In the genomic region with DNA sequence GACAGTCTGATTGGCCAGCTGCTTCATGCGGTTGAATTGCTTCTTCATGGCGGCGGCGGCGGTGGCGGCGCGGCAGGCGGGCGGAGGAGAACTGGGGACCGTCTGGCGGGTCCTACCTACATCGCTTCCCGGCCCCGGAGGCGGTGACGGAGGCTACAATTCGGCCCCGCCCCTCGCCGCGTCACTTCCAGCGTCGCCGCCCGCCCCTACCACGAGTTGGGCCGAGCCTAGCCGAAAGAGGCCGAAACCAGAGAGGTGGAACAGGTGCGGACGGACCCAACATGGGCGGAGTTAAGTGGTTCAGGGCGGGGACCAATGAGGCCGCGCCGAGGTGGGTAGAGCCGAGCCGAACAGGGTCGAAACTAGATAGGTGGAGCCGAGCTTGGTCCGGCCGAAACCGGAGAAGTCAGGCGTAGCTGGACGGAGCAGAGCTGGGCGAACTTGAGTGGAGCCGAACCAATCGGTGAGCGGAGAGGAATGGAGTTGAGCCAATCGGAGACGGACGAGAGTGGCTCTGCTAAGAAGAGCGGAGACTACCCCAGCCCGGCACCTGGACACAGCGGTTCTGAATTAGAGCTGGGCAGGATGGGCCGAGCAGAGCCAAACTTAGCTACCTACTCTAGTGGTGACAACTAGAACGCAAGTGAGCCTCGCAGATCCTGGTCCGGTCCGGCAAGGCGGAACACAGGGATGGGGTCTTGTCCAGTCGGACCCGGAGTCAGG, we compare ENCODE assay signal across 7 mouse cellular contexts. TPM values are rescaled to one million over a fixed set of nuclear protein-coding genes. Genes with fewer than 3 reads are reported as not detected.
DNase-seq lines count a peak whose midpoint lies in the region; ATAC-seq and TF ChIP-seq lines count a peak whose summit lies in the region.

A gene (plus strand): TSS at position 26 of the 723 bp plus-strand sequence.
A gene (minus strand): TSS at position 157 of the 723 bp plus-strand sequence.

- H3K27ac ChIP-seq in embryonic facial prominence, embryonic 10.5 days (replicated peaks): peak within 1 kb of the TSS; percentile 93
- peak within 1 kb of the TSS; percentile 92 for H3K27ac ChIP-seq in intestine, postnatal 0 days (ENCODE audit: low read depth, low read length)
- H3K27ac ChIP-seq in midbrain, embryonic 12.5 days (replicated peaks): peak within 1 kb of the TSS; percentile 89
- peak within 1 kb of the TSS; percentile 88 for H3K27ac ChIP-seq in small intestine, adult 2 months (ENCODE audit: insufficient read depth, low read depth, low read length)

- no peaks in the 10 kb centered on the region for H3K27me3 ChIP-seq in embryonic facial prominence, embryonic 10.5 days (replicated peaks; ENCODE audit: low read depth, poor library complexity, severe bottlenecking)
- no peaks in the 10 kb centered on the region for H3K27me3 ChIP-seq in intestine, postnatal 0 days (replicated peaks; ENCODE audit: control insufficient read depth, insufficient read depth, low read length)
- H3K27me3 ChIP-seq in midbrain, embryonic 12.5 days: no peaks in the 10 kb centered on the region; the same call in 1 of the 2 replicates
- no peaks in the 10 kb centered on the region for H3K27me3 ChIP-seq in small intestine, adult 2 months (ENCODE audit: control insufficient read depth, insufficient read depth, low read length)

- peak within 1 kb of the TSS; percentile 80 for H3K4me3 ChIP-seq in embryonic facial prominence, embryonic 10.5 days
- peak within 1 kb of the TSS; percentile 90 for H3K4me3 ChIP-seq in intestine, postnatal 0 days (ENCODE audit: low read depth, low read length)
- H3K4me3 ChIP-seq in midbrain, embryonic 12.5 days: peak within 1 kb of the TSS; percentile 83
- peak within 1 kb of the TSS; percentile 76 for H3K4me3 ChIP-seq in small intestine, adult 2 months (ENCODE audit: low read depth, low read length)

- peak; percentile 84 for TF ChIP-seq POLR2A in small intestine, adult 2 months (IDR thresholded peaks at IDR 0.05; ENCODE audit: low read depth, low read length)

- H3K4me2 ChIP-seq in intestine, postnatal 0 days (replicated peaks; ENCODE audit: low read depth): peak within 1 kb of the TSS; percentile 92
- H3K4me2 ChIP-seq in midbrain, embryonic 12.5 days (replicated peaks): peak within 1 kb of the TSS; percentile 81

- H3K4me1 ChIP-seq in embryonic facial prominence, embryonic 10.5 days: peaks cover 36% of the 10 kb centered on the region
- peaks cover 15% of the 10 kb centered on the region for H3K4me1 ChIP-seq in intestine, postnatal 0 days (replicated peaks; ENCODE audit: control insufficient read depth, insufficient read depth, low read length)
- peaks cover 33% of the 10 kb centered on the region for H3K4me1 ChIP-seq in midbrain, embryonic 12.5 days
- peaks cover 34% of the 10 kb centered on the region for H3K4me1 ChIP-seq in small intestine, adult 2 months (ENCODE audit: control insufficient read depth, insufficient read depth, insufficient read length, low read length)

- WGBS in embryonic facial prominence, embryonic 10.5 days: under 1% methylated on average over 63 of the region's 64 CpGs
- WGBS in intestine, postnatal 0 days: under 1% methylated on average over 60 of the region's 64 CpGs
- under 1% methylated on average over 64 of the region's 64 CpGs for WGBS in midbrain, embryonic 12.5 days
- 1% methylated on average over 64 of the region's 64 CpGs for WGBS in small intestine, adult 2 months

- no peaks in the 10 kb centered on the region for H3K9me3 ChIP-seq in embryonic facial prominence, embryonic 10.5 days
- no peaks in the 10 kb centered on the region for H3K9me3 ChIP-seq in intestine, postnatal 0 days (ENCODE audit: control insufficient read depth)
- no peaks in the 10 kb centered on the region for H3K9me3 ChIP-seq in midbrain, embryonic 12.5 days

- DNase-seq in adrenal gland, postnatal 10 days: peak; percentile 99
- DNase-seq in embryonic facial prominence, embryonic 10.5 days (ENCODE audit: low spot score): peak; percentile 98
- DNase-seq in gonadal fat pad, adult 2 months (ENCODE audit: low read depth): peak; percentile 72
- DNase-seq in left cerebral cortex, postnatal 4 days: peak; percentile 96

- TF ChIP-seq CTCF in intestine, postnatal 0 days (IDR thresholded peaks at IDR 0.05; ENCODE audit: low read depth): peak; percentile 25
- no peak for TF ChIP-seq CTCF in small intestine, adult 2 months (IDR thresholded peaks at IDR 0.05; ENCODE audit: extremely low read depth, insufficient read length, insufficient replicate concordance, low read depth, low read length)

- intact Hi-C loops in left cerebral cortex, postnatal 4 days (cut with DNase I): no loop called here

- peak; percentile 99 for ATAC-seq in intestine, postnatal 0 days
- peak; percentile 96 for ATAC-seq in midbrain, embryonic 12.5 days (ENCODE audit: low FRiP score, low read depth)

- H3K9ac ChIP-seq in intestine, postnatal 0 days (ENCODE audit: low read depth, low read length): peak within 1 kb of the TSS; percentile 90
- peak within 1 kb of the TSS; percentile 87 for H3K9ac ChIP-seq in midbrain, embryonic 12.5 days (replicated peaks)

- 0 out of 2 replicates have a peak, but pooled peaks cover 4% of the 10 kb centered on the region for H3K36me3 ChIP-seq in embryonic facial prominence, embryonic 10.5 days (replicated peaks)
- H3K36me3 ChIP-seq in intestine, postnatal 0 days (ENCODE audit: control insufficient read depth, insufficient read depth): no peaks in the 10 kb centered on the region
- no peaks in the 10 kb centered on the region for H3K36me3 ChIP-seq in midbrain, embryonic 12.5 days
- H3K36me3 ChIP-seq in small intestine, adult 2 months (ENCODE audit: control insufficient read depth, insufficient read depth, low read length): no peaks in the 10 kb centered on the region

RNA-seq across cellular contexts. Expression of the first gene that starts in this region (rescaled TPM):
- total RNA-seq in adrenal gland, postnatal 10 days (2021): 10 to 100 TPM; 26.6 to 30.2 TPM
- 49.6 and 53.5 TPM in 2 replicates for polyA plus RNA-seq in embryonic facial prominence, embryonic 10.5 days (2016; fragmentation: Nextera tagmentation; extraction: Ambion mirVana)
- polyA plus RNA-seq in gonadal fat pad, adult 2 months (2012; rRNA removed): 54.1 and 57.4 TPM in 2 replicates
- 36.2 and 41.5 TPM in 2 replicates for polyA plus RNA-seq in intestine, postnatal 0 days (2015; fragmentation: Nextera tagmentation; extraction: Ambion mirVana)
- total RNA-seq in left cerebral cortex, postnatal 4 days (2021): 10 to 100 TPM; 87.9 to 93.3 TPM
- polyA plus RNA-seq in midbrain, embryonic 12.5 days (2016; fragmentation: Nextera tagmentation; extraction: Ambion mirVana): 62.3 and 64.0 TPM in 2 replicates
- polyA plus RNA-seq in small intestine, adult 2 months (2012; rRNA removed): 21.5 and 21.6 TPM in 2 replicates

RNA-seq across cellular contexts. Expression of the second gene that starts in this region (rescaled TPM):
- 10 to 100 TPM; 33.6 to 40.6 TPM for total RNA-seq in adrenal gland, postnatal 10 days (2021)
- 28.5 and 32.3 TPM in 2 replicates for polyA plus RNA-seq in embryonic facial prominence, embryonic 10.5 days (2016; fragmentation: Nextera tagmentation; extraction: Ambion mirVana)
- 27.9 and 39.3 TPM in 2 replicates for polyA plus RNA-seq in gonadal fat pad, adult 2 months (2012; rRNA removed)
- polyA plus RNA-seq in intestine, postnatal 0 days (2015; fragmentation: Nextera tagmentation; extraction: Ambion mirVana): 17.2 and 18.0 TPM in 2 replicates
- 10 to 100 TPM; 13.1 to 17.0 TPM for total RNA-seq in left cerebral cortex, postnatal 4 days (2021)
- polyA plus RNA-seq in midbrain, embryonic 12.5 days (2016; fragmentation: Nextera tagmentation; extraction: Ambion mirVana): 24.7 and 25.7 TPM in 2 replicates
- polyA plus RNA-seq in small intestine, adult 2 months (2012; rRNA removed): 24.7 and 69.8 TPM in 2 replicates

Comparison
In these comparisons a context has a peak if more than half of its experiments do, and no peak if none do; other contexts are left out.
1. Peak in every context shown above with its lines: DNase-seq, ATAC-seq, H3K4me3 ChIP-seq and H3K27ac ChIP-seq.